Mouse (Mus musculus) small intestine, adult 2 months (tissue): ENCODE measurements around the gene Fkbp6.

ENCODE experiments used
- CTCF ChIP-seq: fragments of 200-500 bp; IDR thresholded peaks from 2 replicates; pipeline ENCODE4 v1.5.1; 2012; ENCODE audit warnings: low read depth, mild to moderate bottlenecking, control low read depth, inconsistent platforms, low read length, moderate library complexity, mixed read lengths; ENCODE audit not compliant: insufficient replicate concordance, insufficient read length; ENCODE audit errors: extremely low read depth
- POLR2A ChIP-seq: fragments of 200-500 bp; IDR thresholded peaks from 2 replicates; pipeline ENCODE4 v1.6.1; 2012; ENCODE audit warnings: low read depth, mild to moderate bottlenecking, control low read depth, inconsistent platforms, low read length, moderate library complexity

- TF ChIP-seq CTCF: no peak
- no peak for TF ChIP-seq POLR2A
Measured at GRCm38 (mm10) chr5:135357556-135357955, 7.7 kb upstream of the Fkbp6 start.
